Mouse (Mus musculus) cerebellum, postnatal 14 days (tissue): ENCODE measurements at regions not wholly inside any gene's neighbourhood (a gene's known extent, or its start where the extent isn't known, plus 50 kb on each side); places are given as distances from the start of the nearest gene placed in this dataset.

Experiments used
- DNase-seq, 2 experiments: peaks; one replicate each; pipeline ENCODE4 v3.0.0; 2021; ENCODE audit warnings: mixed read lengths in 2 of 2

DNA sequence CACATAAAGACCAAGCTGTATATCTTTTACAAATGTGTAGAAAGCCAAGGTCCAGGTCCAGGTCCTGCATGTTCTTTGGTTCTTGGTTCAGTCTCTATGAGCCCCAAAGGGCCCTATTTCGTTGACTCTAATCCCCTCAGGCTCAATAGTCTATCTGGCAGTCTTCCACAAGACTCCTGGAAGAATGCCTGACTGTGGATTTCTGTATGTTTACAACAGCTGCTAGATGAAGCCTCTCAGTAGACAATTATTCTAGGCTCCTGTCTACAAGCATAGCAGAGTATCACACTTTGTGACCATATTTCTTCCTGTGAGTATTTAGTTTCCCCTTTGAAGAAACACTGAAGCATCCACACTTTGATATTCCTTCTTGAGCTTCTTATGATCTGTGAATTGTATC lies 374.6 kb upstream of the Slit2 start:
- peak; percentile 16 to 49 for DNase-seq
